Mouse (Mus musculus): ENCODE data around the gene Dennd4c. TPM values are rescaled to one million over a fixed set of nuclear protein-coding genes. Genes with fewer than 3 reads are reported as not detected.
A peak's percentile ranks its signal among the peaks of the same experiment; 100 is the strongest.
"Not testable (repeated sequence)": the region's sequence is repeated elsewhere in the genome, so short reads cannot be mapped to it uniquely, and the experiment has no call there.

Gene Dennd4c
- total RNA-seq, 2 experiments from 2014 or later: 29.4 to 40.9 TPM

DNA sequence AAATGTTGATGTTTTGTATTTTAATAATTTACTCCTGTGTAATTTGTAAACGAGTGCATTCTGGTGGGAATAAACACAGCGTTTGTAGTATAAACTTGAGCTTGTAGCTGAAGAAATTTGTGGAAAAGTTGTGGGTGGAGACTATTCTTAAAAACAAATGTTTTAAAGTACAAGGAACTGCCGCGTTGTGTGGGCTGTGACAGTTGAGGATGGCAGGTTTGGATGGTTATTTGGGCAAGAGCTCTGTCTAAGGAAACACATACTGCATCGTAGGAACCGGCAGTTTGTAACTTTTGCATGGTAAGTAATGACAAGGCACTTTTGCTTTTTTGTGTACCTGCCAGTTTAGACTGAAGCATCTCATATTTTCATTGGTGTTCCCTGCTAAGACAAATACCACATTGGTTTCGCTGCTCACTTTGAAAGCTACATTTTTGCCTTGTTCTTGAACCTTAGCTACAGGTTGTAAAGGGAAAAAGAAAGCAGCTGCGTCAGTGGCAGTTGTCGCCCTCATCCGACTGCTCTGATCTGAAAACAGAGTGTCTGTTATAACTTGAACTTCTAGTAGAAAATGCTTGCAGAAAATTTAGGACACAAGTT is 2.1 kb downstream of the Dennd4c start:
- DNase-seq: peak in 1 of 2 experiments; percentile 4
- intact Hi-C loops (cut with DNase I): no loop called here

GRCm38 (mm10) chr4:86764307-86764706 is 16.0 kb downstream of the Dennd4c start:
- intact Hi-C loops (cut with DNase I): no loop called here
- no peak for DNase-seq

- intact Hi-C loops (cut with DNase I): no loop called here
- DNase-seq: no peak
These were observed 29.2 kb downstream of the Dennd4c start for GRCm38 (mm10) chr4:86777587-86777986.

DNA sequence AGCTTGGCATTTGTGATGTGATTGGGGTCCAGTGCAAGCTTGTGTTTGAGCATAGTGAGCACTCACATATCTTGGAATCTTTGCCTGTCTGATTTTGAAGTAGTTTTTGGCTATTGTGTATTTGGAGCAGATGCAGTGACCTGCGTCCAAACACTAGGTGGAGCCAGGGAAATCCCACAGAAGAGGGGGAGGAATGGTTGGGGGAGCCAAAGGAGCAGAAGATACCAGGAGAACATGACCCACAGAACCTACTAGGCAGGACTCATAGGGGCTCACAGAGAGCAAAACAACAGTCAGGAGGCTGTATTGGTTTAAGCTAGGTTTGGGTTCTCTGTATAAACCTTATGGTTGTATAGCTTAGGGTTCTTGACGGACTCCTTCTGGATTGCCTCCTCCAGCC is 62.2 kb downstream of the Dennd4c start:
- intact Hi-C loops (cut with DNase I): no loop called here
- peak in 1 of 2 experiments; percentile 11 for DNase-seq

DNA sequence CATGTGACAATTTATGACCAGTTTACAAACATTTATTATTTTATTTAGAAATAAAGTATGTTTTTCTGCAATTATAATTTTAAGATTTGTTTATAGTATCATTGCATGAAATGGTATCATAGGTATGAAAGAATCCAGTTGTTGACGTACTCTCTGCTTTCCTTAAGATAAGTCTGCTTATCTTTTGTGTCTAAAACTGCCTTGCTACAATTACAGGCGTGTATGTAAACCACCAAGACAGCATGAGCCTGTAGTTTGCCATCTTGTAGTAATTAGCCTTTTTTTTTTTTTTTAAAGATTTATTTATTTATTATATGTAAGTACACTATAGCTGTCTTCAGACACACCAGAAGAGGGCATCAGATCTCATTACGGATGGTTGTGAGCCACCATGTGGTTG is 66.5 kb downstream of the Dennd4c start:
- no peak for DNase-seq
- intact Hi-C loops (cut with DNase I): no loop called here

GRCm38 (mm10) chr4:86823169-86823568 is 74.8 kb downstream of the Dennd4c start:
- intact Hi-C loops (cut with DNase I): loop anchor here (5.0 kb wide), 1 partner anchor 104 kb away; no protein-coding TSS in a partner anchor
- DNase-seq: peak; percentile 41 to 70

GRCm38 (mm10) chr4:86825143-86825542 is 76.8 kb downstream of the Dennd4c start:
- no peak for DNase-seq
- intact Hi-C loops (cut with DNase I): no loop called here

DNA sequence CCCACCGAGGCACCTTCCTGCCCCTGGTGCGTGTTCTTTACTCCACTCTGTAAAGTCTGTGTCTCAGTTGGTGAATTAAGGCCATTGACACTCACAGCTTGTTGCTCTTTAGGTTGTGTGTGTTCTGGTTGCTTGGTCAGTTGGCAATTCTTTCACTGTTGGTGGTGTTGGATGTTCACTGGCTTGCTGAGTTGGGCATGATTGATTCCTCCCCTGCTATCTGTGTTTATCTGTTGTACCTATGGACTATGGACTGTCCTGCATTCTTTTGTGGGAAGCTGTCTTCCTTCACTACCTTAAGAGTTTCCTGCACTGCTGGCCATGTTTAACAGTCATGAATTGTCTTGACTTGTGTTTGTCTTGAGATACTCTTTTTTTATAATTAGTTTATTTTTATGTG is 83.5 kb downstream of the Dennd4c start:
- intact Hi-C loops (cut with DNase I): no loop called here
- DNase-seq: no peak

DNA sequence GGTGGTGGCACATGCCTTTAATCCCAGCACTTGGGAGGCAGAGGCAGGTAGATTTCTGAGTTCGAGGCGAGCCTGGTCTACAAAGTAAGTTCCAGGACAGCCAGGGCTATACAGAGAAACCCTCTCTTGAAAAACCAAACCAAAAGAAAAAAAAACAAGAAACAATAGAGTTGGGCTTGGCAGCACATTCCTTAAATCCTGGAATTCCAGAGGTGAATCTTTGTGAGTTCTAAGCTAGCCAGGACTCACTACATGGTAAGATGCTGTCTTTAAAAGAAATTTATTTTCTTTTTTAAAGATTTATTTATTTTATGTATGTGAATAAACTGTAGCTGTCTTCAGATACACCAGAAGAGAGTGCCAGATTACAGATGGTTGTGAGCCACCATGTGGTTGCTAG is 92.8 kb downstream of the Dennd4c start:
- intact Hi-C loops (cut with DNase I); DNase-seq: not testable (repeated sequence)

DNA sequence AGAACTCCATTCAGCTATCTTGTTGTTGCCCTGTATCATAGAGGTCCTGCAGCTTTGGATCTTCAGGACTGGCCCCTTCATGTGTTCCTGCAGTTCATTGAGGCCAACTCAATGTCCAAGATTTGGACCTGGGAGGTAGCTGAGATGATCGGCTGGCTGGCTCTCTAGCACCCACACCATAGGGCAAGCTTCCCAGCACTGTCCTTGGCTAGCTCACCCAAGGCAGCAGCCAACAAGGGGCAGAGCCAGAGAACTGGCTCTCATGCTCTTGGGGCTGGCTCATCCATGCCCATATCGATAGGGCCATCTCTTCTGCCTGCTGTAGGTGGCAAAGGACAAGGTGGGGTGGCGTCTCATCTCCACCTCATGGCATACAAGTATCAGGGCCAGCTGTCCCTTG is 97.0 kb downstream of the Dennd4c start:
- peak; percentile 16 to 19 for DNase-seq

GRCm38 (mm10) chr4:86847246-86847645 is 98.9 kb downstream of the Dennd4c start:
- no peak for DNase-seq
- intact Hi-C loops (cut with DNase I): no loop called here

More for the DNA sequence above, 97.0 kb downstream of the Dennd4c start:
- intact Hi-C loops (cut with DNase I): no loop called here

- no peak for DNase-seq
- intact Hi-C loops (cut with DNase I): no loop called here
These were observed 103.0 kb downstream of the Dennd4c start for GRCm38 (mm10) chr4:86851331-86851730.

- intact Hi-C loops (cut with DNase I): no loop called here
- DNase-seq: no peak
These were observed 103.7 kb downstream of the Dennd4c start for GRCm38 (mm10) chr4:86852018-86852417.

DNA sequence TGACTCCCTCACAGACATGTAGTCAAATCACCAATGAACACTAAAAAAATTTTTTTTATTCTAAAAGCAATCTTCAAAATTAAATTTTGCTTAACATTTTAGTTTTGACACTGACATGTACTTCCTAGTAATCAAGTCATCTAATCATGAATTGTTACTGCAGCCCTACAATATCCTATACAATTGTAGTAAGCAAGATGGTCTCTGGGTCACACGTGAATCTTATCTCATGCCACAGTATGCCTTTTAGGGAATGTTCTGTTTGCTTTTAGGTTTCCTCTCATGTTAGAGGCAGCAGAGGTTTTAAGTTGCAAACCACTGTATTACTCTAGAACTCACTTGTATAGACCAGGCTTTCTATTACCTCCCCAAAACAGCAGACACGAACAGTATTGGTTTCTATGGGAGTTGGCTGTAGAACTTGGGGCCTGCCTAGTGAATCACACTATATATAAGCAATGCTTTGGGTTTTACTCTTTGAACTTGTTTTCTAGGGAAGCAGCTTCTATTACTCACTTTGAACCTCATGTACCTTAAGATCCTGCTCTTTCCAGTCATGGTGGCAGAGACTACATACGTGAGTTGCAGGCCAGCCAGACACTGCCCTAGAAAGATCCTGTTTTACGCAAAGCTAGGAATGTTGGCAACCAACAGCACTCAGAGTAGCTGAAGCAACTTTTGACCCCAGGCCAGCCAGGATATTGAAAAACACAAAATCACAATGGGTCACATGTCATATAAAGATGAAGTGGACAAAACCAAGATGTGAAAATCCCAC is 104.6 kb downstream of the Dennd4c start:
- no peak for DNase-seq
- intact Hi-C loops (cut with DNase I): no loop called here

DNA sequence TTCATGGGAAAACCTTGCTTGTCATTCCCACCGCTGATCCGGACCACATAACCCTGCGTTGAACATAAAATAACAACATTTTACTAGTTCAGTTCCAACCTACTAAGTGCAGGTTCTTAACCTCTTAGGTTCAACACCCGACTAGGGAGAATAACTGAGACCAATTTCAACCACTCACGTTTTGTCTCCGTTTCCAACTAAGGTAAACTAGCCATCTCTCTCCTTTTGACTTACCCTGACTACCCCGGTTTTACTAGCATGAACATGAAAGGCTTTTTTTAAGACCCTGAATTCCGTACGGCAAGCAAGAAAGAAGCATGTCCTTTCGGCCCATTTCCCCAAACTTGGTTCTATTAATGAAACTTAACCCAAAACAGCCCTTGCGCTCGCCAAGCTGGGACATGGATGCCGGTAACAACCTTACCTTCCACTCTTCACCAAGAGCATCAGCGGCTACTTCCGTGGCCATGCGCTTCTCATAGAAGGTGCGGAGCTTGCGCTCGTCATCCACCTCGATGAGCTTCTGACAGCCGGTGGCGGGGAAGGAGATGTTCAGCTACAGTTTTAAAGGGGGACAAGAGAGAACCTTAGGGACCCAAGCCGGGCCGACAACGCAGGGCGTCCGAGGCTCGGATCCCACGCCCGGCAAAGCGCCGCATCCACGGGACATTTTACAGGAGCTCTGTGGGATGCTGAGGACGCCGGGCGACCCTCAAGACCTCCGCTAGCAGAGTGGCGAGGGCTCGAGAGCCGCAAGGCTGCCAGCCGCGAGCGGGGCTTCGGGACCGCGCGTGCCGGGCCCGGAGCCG is 108.2 kb downstream of the Dennd4c start:
- intact Hi-C loops (cut with DNase I): loop anchor here (1.0 kb wide), 1 partner anchor 67 kb away; no protein-coding TSS in a partner anchor
- no peak for DNase-seq

- DNase-seq: peak; percentile 94 to 96
- intact Hi-C loops (cut with DNase I): loop anchor here (1.0 to 2.0 kb wide), 2 partner anchors 17 to 66 kb away; partner anchors contain the start of gene Acer2
These were observed 109.0 kb downstream of the Dennd4c start, which contains the start of gene Rps6 for GRCm38 (mm10) chr4:86857113-86858069. TSS of gene Rps6 (minus strand) at chr4:86857412.

- intact Hi-C loops (cut with DNase I): loop anchor here (2.0 kb wide), 1 partner anchor 17 kb away; the partner anchor contains the start of gene Acer2
- DNase-seq: no peak
These were observed 109.7 kb downstream of the Dennd4c start for GRCm38 (mm10) chr4:86858070-86858440.

GRCm38 (mm10) chr4:86864087-86864486 is 115.7 kb downstream of the Dennd4c start:
- no peak for DNase-seq
- intact Hi-C loops (cut with DNase I): no loop called here

DNA sequence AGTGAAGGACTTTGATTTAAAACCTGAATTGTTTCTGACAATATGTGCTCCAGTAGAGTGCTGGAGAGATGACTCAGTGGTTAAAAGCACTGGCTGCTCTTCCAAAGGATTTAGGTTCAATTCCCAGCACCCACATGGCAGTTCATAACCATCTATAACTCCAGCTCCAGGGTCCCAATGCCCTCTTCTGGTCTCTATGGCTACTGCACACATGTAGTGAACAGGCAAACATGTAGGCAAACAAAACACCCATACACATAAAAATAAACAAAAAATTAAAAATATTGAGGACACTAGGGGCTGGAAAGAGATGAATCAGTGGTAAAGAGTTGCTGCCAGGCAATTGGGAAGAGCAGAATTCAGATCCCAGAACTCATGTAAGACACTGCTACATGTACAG is 123.6 kb downstream of the Dennd4c start:
- no peak for DNase-seq

DNA sequence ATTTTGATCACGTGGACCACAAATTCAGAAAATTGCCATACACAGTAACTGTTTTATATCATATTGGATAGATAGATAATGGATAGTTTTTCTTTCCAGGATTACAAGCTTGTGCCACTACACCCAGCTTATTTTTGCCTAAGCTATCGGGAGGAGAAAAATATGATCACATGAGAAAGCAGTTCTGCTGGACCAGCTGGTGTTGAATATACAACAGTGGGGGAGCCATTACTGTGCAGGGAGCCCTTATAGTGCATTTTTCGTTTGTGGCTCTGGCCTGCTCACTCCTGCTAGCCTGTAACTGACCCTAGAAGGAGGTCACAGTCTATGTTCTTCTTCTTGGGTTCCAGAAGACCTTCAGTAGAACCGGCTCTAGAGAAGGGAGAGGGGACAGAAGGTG is 124.7 kb downstream of the Dennd4c start:
- intact Hi-C loops (cut with DNase I): no loop called here

More for the DNA sequence above, 123.6 kb downstream of the Dennd4c start:
- intact Hi-C loops (cut with DNase I): no loop called here

More for the DNA sequence above, 124.7 kb downstream of the Dennd4c start:
- DNase-seq: no peak
